Mouse (Mus musculus) adrenal gland, adult (tissue): ENCODE measurements around the gene Slc22a20.

Source experiments
- DNase-seq, 2 experiments: peaks; one replicate each; pipeline ENCODE4 v3.0.0; 2022 to 2023; ENCODE audit warnings: low spot score in 1 of 2; ENCODE audit not compliant: inconsistent age in 2 of 2

Gene Slc22a20

DNA sequence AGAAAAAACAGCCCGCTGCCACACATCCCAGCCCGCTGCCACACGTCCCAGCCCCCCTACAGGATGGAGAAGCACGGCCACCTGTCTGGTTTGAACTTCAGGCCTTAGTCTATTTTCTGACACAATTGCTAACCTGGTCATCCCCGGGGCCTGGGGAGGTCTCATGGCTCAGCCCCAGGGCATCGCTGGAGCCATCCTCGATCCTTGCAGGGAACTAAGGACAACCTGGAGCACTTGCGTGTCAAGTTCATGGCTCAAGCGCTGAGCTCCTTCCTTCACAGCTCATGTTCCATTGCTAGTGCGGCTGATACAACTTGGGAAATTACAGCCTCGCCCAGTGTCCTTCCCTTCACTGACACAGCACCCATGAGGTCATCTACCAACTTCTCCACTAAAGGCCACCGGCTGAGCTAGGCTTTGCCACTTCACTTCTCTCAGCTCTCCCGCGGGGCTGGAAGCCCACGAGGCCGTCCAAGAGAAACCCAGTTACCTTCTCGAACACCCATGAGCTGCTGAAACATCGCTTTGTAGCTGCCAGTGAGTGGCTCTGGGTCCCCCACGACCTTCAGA lies 32.7 kb downstream of the Slc22a20 start:
- DNase-seq, result peak; percentile 54 to 81

DNA sequence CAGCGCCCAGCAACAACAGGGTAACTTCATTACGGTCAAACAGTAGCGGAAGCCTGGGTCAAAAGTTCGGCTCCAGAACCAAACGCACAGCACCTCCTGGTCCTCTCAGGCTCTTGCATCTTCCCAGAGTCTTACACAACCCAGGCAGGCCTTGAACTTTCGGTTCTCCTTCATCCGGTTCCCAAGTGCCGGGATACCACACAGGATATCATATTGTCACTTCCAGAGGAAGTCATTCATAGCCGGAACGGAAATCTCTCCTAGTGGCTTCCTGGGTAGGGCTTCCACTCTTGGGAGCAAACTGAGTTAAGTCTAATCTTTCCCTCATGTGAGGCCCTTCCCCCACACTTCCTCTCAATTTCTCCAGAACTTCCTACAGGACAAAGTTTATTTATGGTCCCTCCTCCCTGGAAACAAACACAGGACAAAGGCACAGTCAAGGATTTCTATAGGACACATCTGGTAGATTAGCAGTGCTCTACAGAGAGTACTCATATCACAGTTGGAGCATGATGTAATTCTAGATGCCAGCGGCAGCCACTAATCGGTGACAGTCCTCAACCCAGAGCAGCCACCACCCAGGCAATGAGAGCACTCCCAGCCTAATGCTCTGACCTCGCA lies 33.8 kb downstream of the Slc22a20 start:
- DNase-seq, result peak; percentile 75 to 89

DNA sequence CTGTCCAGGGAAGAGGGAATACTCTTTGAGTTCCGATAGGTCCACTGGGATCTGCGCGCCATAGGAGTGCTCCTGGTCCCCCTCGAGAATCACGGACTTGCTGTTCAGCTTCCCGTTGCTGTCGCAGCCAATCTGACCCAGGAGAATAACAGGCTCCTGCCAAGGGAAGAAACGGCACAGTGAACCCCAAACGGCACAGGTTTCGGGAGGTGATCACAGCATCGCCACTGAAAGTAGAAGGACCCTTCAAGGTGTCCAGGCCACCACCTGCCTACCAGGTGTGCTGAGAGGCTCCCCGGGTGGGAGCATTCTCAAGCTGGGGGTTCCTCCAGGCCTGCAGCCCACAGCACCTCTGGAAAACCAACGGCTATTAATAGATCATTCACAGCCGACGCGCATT lies 34.3 kb downstream of the Slc22a20 start:
- DNase-seq, result no peak

DNA sequence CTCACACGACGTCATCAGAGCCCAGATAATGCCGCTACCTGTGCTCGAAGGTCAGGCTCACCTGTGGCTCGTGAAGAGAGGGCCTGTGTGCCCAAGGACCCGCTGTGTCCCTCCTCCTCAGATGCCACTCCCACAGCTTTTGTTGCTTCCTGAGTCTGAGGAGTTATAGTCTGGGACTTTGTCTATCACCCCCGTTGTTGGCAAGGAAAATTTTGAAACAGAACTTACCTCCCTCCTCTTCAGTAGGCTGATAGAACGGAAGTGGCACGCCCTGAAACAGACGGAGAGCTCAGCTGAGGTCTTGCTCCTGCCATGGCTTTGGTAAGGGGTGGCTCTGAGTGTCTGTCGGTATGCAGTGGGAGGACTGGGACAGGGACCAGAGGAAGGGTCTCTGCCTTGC lies 35.7 kb downstream of the Slc22a20 start:
- DNase-seq, result no peak

DNA sequence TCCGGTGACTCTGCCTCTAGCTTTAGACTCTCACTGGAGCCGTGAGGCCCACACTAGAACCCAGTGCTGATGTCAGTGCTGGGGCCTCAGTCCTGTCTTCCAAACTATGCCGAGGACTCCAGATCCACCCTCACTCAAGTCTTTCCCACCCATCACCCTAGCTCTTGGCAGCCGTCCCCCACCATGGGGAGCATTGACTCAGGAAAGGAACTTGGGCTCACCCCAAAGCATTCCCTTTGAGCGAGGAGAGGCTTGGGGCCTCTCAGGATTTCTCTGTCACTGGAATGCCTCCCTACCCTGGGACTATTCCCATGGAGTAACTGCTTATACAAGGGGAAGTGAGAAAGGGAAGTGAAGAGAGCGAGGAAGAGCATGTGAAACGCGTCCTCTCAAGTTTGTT lies 40.1 kb downstream of the Slc22a20 start:
- DNase-seq, result peak; percentile 34 to 75

DNA sequence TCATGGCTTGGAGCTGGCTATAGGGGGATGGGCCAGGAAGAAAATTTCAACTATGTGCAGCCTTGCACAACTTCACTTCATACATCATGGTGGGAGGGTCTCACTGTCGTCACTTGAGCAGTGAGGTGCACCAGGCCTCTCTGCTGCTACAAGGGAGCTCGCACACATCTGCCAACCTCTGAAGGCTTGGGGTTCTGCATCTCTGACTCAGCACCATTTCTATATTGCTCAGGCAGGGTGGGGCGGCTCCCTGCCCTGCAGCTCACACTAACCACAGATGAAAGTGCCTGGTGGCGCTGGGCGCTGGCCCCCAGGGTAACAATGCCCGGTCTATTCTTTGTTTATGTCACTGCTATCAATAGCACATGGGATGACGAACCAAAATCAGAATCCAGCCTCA lies 40.9 kb downstream of the Slc22a20 start:
- peak in 1 of 2 experiments; percentile 35 for DNase-seq

DNA sequence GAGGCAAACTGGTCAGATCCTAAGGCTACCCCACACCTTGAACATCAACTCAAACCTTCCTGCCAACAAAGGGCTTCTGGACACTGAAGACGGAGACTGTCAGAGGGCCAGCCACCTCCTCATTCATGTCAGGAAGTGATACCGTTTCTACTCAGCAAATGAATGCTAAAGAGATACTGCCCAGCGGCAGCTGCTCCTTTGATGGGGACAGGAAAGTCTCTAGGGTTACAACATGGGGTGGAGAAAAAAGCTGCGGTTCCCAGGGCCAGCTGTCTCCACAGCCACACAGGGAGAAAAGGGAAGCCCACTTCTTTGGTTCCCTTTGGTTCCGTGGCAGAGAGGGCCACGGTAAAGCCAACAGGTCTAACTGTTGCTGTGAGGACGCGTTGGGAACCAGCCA lies 41.8 kb downstream of the Slc22a20 start:
- peak in 1 of 2 experiments; percentile 22 for DNase-seq

DNA sequence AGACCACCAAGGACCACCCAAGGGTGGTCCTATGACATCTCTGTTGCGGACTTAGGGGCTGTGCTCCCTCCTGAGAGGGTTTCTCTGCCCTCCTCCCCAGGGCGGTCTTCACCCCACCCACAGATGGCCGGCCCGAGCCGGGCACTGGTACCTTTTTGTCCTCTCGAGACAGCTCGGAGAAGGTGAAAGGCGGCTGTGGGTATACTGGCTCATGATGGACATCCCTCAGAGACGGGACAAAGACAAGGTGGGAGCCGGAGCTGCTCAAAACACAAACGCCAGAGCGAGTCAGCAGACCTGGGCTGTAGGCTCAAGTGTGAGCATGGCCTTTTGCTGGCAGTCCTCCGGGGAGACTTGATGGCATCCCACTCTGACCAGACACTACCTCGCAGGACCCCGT lies 42.5 kb downstream of the Slc22a20 start:
- DNase-seq, result peak in 1 of 2 experiments; percentile 29

DNA sequence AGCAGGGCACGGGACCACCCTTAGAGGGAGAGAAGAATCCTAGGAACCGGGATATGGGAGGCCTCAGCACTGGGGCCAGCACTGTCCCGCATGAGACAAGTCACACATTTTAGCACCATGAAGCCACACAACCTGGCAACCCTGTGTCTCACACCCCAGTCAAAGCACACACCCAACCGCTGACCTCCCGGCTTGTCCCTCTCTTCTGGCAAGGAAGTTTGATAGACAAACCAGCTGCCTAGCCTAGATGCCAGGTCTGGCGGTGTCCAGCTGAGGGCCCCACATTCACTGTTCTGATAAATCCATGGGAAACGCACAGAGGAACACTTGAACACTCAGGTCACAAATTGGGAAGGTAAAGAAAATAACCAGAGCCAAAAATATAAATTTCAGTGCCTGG lies 43.4 kb downstream of the Slc22a20 start:
- peak in 1 of 2 experiments; percentile 20 for DNase-seq

DNA sequence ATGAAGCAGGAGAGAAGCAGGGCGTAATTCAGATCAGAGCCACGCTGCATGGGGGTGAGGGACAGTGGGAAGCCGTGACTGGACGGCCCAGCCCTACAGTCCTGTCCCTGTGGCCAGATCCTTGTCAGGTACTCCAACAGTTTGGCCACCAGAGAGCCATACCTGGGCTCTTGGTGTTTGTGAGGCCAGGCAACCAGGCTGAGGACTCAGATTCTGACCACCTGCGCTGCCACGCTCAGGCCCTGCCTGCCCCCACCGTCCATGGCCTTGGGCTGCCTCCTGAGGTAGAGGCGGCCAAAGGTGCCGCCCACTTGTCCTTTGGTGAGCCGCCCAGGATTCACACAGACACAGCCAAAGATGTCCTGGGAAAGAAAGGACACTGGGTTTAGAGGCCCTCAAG lies 45.3 kb downstream of the Slc22a20 start:
- peak; percentile 79 to 86 for DNase-seq

DNA sequence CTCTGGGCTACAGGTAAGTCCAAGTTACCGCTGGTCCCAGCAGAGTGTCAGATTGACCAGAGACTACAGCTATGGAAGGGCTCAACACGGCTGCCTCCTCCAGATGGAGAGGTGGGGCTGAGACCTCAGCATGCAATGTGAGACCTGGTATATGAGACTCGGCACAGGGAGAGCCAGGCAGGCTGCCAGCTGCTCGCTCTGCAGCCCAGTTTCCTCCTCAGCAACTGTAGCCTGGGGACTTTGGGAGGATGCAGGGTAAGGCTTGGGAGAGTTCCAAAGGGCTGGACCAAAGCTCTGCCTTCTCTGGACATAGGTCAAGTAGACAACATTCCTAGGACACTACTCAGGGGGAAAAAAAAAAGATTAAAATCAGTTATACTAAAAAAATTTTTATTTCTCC lies 45.8 kb downstream of the Slc22a20 start:
- peak; percentile 87 to 91 for DNase-seq

DNA sequence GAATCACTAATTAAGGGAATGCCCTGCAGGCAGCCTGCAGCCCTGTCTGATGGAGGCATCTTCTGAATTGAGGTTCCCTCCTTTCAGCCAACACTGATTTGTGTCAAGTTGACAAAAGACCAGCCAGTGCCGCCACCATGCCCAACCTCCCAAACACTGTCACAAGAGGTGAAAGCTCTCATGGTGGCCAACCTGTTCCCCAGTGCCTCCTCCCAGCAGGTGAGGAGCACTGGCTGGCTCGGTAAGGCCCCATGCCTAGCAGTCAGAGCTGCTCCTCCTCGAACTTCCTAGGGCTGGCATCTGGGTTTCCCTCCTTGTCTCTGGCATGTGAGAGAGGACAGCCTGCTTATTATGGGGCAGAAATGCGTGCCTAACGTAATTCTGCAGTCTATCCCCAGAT lies 46.2 kb downstream of the Slc22a20 start:
- DNase-seq, result no peak

DNA sequence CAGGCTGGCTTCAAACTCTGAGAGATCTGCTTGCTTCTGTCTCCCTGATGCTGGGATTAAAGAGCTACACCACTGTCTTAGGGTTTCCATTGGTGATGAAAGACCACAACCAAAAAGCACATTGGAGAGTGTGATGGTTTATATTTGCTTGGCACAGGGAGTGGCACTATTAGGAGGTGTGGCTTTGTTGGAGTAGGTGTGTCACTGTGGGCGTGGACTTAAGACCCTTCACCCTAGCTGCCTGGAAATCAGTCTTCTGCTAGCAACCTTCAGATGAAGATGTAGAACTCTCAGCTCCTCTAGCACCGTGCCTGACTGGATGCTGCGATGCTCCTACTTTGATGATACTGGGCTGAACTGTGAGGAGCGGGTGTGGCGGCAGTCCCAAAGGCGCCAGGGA lies 47.4 kb downstream of the Slc22a20 start:
- DNase-seq, result no peak

DNA sequence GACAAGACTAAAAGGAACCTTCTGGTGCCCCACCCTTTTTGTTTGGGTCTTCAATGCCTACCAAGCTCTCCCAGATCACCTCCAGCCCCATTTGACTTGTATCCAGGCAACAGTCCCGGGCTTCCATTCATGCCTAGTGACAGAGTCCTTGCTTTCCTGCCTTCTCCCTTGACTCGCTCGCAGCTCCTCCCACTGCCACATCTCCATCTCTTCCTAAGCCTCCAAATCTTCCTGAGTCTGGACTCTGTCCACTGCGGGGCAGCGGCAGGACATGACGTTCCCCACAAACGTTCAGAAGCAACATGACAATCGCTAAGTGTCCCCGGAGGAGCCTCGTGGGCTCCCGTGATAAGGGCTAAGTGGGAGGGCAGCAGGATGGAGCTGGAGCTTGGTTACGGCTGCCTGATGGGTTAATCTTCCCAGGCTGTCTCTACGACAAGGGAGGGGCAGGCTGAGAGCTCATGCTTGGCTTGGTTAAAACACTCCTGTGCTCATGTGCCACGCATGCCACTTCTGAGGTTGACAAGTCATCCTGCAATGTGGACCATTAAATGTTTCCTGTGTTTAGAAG lies 48.0 kb downstream of the Slc22a20 start:
- DNase-seq, result no peak

DNA sequence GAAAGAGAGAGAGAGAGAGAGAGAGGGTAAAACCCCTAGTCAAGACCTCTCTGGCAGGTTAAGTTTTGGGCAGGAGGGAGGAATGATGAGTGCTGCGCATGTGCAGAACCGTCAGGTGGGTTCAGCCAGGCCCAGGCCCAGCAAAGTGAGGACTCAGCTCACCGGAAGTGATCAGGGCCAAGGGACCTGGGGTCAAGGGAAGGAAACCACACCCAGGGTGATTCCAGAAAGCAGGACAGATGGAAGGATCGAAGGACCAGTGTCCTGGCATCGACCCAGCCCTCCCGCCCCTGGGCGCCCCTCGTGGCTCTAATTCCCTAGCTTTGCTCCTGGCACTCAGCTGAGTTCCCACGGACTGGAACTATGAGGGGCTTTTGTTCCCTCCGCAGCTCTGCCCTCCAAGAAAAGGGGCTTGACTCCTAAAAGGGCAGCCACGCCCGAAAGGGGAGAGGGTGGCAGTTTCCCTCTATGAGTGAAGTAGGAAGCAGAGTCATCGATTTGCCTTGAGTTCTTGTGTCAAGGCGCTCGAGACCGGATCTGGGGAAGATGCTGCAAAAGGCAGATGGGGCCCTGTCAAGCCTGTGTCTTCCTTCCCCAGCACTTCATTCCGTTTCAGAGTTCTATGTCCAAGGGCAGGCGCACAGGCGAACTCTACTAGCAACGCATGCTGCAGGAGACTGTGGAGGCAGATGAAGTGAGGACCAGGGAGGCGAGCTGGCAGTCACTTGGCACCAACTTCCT lies 48.7 kb downstream of the Slc22a20 start:
- DNase-seq, result no peak

DNA sequence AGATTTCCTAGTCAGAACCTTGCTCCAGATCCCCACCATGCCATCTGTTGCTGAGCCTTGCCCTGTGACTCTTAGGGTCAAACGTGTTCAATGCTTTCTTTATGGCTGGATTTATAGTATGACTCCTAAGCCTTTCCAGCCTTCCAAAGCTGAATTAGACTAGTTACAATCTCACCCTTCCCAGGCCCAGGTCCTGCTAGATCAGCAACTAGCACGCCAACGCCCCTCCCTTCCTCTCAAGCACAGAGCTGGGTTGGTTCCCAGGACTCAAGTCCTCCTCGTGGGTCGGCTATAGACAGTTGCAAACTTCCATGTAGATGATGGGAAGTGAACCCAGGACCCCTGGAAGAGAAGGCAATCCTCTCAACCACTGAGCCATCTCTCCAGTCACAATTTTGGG lies 50.3 kb downstream of the Slc22a20 start:
- DNase-seq, result no peak

DNA sequence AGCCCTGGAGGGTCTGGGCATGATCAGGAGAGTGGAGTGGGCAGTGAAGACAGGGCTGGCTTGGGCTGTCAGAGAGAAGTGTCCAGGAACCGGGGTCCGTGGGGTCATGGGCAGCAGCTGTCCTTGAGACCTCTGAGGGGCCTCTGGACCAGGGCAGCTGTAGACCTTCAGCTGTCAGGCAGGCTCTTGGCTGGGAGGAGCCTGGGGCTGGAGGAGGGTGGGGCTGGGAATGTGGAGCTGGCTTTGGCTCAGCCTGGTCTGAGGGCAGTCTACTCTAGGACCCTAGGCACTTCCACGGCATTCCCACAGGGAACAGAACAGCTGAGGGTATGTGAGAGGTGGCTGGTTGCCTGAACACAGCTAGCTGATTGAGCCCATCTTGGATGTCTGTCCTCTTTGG lies 50.7 kb downstream of the Slc22a20 start:
- DNase-seq, result peak; percentile 67 to 85

DNA sequence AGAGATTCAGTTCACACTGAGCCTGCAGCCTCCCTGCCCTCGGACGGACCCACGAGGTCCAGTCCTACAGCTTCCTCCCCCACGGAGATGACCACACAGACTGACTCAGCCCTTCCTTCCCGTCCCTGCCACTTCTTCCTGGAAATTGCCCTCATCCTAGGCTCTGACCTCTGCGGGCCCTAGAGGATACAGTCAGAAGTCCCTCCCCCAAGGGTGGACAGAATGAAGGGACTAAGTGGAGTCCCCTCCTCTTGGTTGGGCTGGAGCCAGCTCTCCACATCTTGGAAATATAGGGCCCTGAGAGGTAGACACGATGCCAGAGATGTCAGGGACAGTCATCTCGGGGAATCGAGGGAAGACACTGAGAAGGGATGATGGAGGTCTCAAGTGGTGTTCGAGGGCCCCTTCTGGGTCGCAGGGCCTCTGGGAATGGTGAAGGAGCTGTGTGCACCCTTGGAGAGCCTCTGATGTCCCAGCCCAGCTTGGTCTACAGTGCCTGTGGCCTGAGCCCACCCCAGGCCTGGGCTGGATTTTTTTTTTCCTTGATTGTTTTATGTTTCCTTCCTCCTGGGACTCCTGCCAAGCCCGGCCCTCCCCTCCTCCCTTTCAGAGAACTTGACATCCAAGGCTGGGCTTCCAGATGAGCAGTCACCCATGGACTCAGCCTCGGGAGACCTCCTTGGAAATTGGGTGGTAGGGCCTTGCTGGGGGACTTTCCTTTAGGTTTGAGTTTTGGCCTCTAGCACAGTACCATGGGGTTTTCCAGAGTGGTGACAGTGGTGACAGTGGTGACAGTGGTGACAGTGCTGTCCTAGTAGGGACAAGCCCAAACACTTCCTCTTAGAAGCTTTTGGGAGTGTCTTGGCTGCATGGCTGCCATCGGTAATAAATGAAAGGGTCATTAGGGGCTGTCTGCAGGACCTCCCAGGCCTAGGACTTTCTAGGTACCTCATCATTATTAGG lies 56.0 kb downstream of the Slc22a20 start:
- DNase-seq, result peak; percentile 74 to 89

DNA sequence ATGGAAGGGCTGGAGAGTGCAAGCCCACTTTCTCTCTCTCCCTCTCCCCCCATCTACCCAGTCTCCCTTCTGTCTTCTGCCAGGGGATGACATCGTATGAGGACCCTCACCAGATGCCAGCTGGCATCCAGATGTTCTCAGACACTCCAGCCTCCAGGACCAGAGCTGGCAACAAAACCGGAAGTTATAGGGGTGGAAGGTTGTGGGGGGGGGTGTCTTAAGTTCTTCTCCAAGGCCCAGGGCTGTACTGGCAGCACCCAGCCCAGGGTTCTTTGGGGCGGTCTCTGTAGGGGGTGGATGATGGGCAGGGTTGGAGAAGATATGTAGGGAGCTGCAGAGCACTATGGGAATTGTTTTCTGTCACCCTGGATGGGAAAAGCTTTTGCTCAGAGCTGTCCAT lies 57.4 kb downstream of the Slc22a20 start:
- no peak for DNase-seq

DNA sequence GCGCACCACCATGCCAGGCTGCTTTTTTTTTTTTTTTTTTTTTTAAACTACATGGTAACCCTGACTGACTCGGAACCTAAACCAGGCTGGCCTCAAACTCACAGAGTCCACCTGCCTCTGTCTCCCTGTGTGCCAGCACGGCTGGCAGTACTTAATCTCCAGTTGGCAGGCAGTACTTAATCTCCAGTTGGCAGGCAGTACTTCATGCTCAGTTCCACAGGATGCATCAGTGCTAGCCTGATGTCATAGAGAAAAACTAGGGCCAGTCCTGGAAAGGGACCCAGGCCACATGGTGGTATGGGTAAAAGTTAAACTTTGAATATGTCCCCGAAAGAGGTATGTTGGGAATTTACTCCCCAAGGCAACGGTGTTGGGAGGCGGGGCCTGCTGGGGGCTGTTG lies 57.8 kb downstream of the Slc22a20 start:
- no peak for DNase-seq

DNA sequence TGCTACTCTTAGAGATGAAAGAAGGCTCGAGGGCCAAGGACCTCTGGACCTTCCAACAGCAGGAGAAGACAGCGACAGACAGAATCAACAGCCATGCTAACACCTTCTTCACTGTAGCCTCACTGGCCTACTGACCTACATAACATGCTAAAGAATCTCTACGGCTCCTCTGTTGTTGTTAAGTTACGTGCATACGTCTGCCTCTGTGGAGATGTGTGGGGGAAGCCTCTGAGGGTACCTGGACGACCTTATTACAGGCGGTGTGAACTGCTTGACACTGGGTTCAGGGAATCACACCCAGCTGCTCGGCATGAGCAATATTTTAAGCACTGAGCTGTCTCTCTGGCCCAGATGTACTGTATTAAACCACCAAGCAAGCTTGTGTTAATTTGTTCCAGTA lies 58.4 kb downstream of the Slc22a20 start:
- DNase-seq, result no peak
